Mouse (Mus musculus): ENCODE measurements around the gene Birc7.

The Birc7 gene

GRCm38 (mm10) chr2:180928723-180929122 lies at the start of gene Birc7:
Birc7 (plus strand) TSS chr2:180929023.
- DNase-seq (ENCODE audit: low spot score), result no peak

GRCm38 (mm10) chr2:180879365-180880067 lies 49.3 kb upstream of the Birc7 start:
- no peak for DNase-seq (ENCODE audit: low spot score)

GRCm38 (mm10) chr2:180881281-180881680 lies 47.5 kb upstream of the Birc7 start:
- DNase-seq (ENCODE audit: low spot score), result no peak

- DNase-seq (ENCODE audit: low spot score), result no peak
These were observed 43.6 kb upstream of the Birc7 start for GRCm38 (mm10) chr2:180885270-180885669.

GRCm38 (mm10) chr2:180889271-180889920 lies 39.4 kb upstream of the Birc7 start:
- no peak for DNase-seq (ENCODE audit: low spot score)

- no peak for DNase-seq (ENCODE audit: low spot score)
These were observed 38.9 kb upstream of the Birc7 start for GRCm38 (mm10) chr2:180889921-180890280.

- DNase-seq (ENCODE audit: low spot score), result no peak
These were observed 38.3 kb upstream of the Birc7 start for GRCm38 (mm10) chr2:180890422-180891074.

GRCm38 (mm10) chr2:180891075-180891834 lies 37.6 kb upstream of the Birc7 start:
- DNase-seq (ENCODE audit: low spot score), result no peak

- DNase-seq (ENCODE audit: low spot score), result no peak
These were observed 36.9 kb upstream of the Birc7 start for GRCm38 (mm10) chr2:180891835-180892323.

- DNase-seq (ENCODE audit: low spot score), result no peak
These were observed 35.8 kb upstream of the Birc7 start for GRCm38 (mm10) chr2:180892841-180893521.

GRCm38 (mm10) chr2:180893537-180894028 lies 35.2 kb upstream of the Birc7 start:
- no peak for DNase-seq (ENCODE audit: low spot score)

- DNase-seq (ENCODE audit: low spot score), result peak; percentile 60
These were observed 34.7 kb upstream of the Birc7 start for GRCm38 (mm10) chr2:180894029-180894623.

- peak; percentile 46 for DNase-seq (ENCODE audit: low spot score)
These were observed 34.1 kb upstream of the Birc7 start for GRCm38 (mm10) chr2:180894734-180895133.

- DNase-seq (ENCODE audit: low spot score), result no peak
These were observed 33.5 kb upstream of the Birc7 start for GRCm38 (mm10) chr2:180895321-180895720.

- no peak for DNase-seq (ENCODE audit: low spot score)
These were observed 32.8 kb upstream of the Birc7 start for GRCm38 (mm10) chr2:180895837-180896525.

- no peak for DNase-seq (ENCODE audit: low spot score)
These were observed 31.8 kb upstream of the Birc7 start for GRCm38 (mm10) chr2:180896819-180897625.

- no peak for DNase-seq (ENCODE audit: low spot score)
These were observed 31.0 kb upstream of the Birc7 start for GRCm38 (mm10) chr2:180897857-180898256.

- no peak for DNase-seq (ENCODE audit: low spot score)
These were observed 26.7 kb upstream of the Birc7 start for GRCm38 (mm10) chr2:180902086-180902485.

- no peak for DNase-seq (ENCODE audit: low spot score)
These were observed 24.2 kb upstream of the Birc7 start for GRCm38 (mm10) chr2:180904435-180905208.

All from ovary, postnatal 36 days (tissue).